Mouse (Mus musculus) heart, adult 11 months (tissue): ENCODE results near the gene Epyc.

Source experiments
- DNase-seq: peaks from one replicate; pipeline ENCODE4 v3.0.0; 2022

Gene Epyc

DNA sequence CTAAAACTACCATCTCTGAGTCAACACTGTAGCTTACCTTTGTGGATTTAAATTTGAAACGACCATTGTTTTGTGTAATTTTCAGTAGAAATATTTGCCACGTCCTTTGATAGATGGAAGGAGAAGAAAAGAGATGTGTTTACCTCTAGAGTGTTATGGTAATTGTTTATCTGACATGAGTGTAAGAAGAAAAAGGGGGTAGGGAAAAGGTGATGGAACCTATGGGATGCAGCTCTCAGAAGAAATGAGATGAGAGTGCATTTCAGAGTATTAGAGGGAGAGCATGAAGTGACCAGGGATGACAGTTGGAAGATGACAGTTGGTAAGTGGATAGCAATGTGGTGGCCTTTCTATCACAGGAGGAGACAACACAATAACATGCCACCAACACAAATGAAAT lies at the start of gene Epyc:
Gene Epyc, plus strand, starts transcription at position 301 of the 400 bp plus-strand sequence.
- no peak for DNase-seq

DNA sequence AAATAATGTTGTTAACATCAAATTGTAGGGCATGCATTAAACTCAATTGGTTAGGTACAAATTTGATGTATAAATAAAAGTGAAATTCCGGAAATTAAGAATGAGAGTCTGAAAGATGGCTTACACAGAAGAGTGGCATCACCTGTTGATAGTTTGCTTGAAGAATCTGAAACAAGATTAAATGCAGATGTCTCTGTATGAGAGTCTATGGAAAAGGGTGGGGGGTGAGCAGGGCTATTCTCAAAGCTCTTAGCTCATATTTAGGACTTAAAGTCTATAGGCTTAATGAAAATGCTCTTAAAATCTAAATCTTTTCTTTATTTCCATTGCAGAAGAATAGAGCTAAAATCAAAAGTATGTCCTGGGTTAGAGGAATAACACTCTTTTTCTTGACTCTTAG lies 48.2 kb upstream of the Epyc start:
- DNase-seq = no peak

DNA sequence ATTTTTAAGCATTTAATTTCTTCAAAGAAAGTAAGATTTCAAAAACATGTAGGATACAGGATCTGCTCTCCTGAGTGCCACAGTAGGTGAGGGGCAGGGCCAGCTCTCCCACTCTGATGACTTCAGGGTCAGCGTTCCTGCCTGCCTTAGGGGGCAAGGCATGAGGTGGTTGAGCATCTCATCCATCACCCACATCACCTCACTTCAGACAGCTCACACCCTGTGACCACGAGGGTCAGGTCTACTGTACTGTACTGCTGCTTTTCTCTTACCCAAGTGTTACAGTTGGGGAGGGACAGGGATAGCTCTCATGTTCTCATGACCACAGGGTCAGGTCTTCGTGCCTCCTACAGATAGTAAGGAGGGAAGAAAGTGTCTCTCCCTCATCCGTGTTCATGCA lies 42.1 kb upstream of the Epyc start:
- no peak for DNase-seq

DNA sequence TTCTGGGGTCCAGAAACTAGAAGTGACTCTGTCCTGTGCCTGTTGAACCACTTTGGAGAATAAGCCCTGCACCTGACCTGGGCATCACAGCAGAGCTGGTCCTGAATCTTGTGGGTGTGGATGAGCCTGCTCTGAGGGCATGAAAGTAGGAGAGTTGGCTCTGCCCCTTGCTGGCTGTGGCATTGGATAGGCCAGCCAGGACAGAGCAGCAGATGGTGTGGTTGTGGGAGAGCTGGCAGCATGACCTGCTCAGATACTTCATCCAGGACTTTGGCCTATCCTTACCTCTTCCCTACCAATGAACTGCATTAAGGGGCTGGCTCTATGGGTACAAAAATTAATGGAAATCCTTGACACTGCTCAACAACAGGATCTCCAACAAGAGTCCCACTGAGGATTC lies 40.6 kb upstream of the Epyc start:
- no peak for DNase-seq

DNA sequence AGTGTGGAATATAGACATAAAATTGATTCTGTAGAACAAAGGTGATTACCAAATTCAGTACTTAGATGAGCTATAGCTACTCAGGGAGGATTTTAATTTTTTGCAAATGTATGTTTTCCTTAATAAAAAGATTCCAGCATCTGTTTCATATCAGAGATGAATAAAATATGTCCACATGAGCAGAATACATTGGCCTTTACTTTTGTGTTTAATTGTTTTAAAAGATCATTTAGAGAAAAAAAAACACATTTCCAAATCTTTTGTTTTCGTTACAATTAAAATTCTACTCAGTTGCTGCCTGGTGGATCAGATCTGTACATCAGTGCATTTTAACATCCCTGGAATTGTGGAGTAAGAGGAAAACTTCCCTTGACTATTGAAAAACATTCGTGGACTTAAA lies 37.3 kb upstream of the Epyc start, which contains the start of gene Kera:
Gene Kera, plus strand, starts transcription at position 301 of the 400 bp plus-strand sequence.
- no peak for DNase-seq

DNA sequence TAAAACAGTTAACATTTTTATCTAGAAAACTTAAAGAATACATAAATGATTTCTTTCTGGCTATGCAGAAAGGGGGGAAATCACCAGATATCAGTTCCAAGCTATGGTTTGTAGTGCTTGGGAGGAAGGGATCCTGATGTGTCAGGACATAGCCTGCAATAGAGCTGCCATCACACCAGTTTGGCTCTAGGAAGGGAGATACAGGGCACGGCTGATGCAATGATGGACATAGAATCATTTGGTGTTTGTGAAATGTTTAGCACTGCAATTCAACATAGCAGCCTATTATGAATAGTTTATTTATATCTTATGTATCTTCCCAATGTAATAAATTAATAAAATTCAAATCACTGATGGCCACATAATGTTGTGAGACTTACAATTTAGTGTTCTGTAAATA lies 21.5 kb upstream of the Epyc start:
- DNase-seq = no peak

DNA sequence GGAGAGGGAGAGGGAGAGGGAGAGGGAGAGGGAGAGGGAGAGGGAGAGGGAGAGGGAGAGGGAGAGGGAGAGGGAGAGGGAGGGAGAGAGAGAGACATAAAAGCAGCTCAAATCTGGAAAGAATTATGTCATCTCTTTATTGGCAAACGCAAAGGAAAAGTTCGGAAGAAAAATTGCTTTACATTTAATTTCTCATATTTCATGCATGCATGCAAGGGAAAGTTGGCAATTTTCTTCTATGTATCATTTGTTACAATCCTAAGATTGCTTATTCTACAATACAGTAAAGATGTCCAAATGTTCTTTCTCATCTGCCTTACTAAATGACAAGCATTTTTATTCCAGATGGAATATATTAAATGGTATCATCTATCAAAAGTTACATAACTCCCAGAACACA lies 19.5 kb upstream of the Epyc start:
- DNase-seq = no peak

DNA sequence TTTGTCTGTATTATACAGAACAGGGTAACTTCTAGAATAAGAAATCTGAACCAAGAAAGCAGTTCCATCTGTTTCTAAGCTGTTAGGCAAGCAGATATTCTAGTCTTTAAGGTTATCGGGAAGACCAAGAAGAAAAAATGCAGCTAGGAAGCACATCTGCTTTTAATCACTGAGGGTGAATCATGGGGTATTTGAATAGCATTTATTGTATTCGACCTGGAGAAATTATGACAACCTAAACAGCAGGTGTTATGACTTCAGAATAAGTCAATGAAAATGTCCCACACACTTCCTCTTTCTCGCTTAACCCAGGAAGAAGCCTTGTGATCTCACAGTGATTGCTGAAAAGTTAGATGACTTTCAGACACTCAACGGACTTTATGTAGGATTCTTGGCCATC lies 18.8 kb upstream of the Epyc start:
- no peak for DNase-seq

DNA sequence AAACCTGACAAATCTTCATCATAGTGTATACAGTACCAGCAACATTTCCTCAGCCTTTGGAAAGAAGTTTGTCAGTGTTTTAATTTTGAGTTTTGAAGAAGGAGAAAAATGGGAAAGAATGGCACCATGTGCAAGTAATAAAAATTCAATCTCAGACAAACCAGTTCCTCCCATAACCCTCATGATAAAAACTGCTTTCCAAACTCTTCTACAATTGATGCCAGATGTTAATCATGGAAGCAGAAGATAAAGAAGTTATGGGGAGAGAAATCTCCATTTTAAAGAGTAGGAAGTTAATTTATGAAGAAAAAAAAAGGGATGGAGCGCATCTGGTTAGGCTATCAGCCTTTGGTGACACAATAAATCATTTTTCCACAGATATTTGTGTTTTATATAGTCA lies 17.3 kb upstream of the Epyc start:
- no peak for DNase-seq

DNA sequence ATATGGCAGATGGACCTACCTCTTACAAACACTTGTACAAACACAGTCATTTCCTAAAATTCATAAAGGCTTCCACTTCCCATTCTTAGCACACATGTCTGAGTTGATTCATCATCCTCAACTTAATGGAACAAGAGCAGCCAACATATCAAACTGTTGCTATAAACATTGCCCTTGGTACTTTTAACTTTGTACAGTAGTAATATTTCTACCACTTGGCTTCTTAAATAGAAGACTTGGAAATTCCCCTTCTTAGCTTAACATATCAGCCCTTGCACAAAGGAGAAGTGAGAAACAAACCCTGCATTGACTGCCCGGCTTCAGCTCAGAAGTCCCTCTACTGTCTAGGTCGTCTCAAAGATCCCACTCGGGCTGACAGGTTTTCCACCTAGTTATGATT lies 12.8 kb upstream of the Epyc start:
- no peak for DNase-seq

DNA sequence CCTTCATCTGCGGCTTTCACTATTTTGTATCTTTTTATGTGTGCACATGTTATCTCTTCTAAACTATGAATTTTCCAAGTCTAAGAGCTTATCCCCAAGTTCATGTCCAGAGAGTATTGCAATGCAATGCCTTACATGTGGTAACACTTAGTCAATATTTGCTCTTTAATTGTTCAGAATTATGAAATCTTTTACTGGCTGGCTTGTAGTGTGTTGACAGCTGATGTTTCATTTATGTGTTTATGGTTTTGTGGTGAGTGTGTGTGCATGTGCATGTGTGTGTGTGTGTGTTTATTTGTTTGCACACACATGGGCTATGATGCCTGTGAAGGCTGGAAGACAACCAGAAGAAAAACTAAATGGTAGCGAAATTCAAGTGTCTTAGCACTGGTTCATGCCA lies 1.9 kb upstream of the Epyc start:
- DNase-seq = no peak

DNA sequence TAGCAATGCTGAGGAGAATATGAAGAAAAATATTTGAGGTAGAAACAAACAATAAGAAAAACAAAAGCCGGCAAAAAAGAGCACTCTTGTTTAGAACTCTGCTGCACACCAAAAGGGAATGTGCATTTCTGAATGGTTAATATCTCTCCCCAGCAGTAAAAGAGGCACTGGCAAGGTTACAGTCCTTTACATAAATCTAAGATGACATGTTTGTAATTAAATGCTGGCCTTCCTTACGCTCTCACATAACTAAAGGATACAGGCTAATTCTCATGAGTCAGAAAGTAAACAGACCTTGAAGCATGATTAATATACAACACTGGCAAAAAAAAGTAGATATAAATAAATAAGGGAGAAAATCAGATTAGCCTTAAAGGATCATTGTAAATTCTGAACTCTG lies 6.5 kb downstream of the Epyc start:
- no peak for DNase-seq

DNA sequence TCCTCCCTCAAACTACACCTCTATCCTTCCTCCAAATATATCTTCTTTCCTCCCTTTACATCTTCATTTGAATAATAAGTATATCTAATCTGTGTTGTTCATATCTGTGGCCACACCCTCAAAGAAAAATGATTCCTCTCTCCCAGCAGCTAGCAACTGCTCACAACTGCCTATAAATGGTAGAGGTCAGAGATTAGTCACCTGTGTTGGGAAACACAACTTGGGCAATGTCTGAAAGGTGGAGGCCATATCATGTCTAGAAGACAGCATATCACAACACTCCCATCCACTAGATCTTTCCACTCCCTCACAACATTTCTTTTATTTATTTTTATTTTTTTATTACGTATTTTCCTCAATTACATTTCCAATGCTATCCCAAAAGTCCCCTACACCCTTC lies 15.6 kb downstream of the Epyc start:
- no peak for DNase-seq

DNA sequence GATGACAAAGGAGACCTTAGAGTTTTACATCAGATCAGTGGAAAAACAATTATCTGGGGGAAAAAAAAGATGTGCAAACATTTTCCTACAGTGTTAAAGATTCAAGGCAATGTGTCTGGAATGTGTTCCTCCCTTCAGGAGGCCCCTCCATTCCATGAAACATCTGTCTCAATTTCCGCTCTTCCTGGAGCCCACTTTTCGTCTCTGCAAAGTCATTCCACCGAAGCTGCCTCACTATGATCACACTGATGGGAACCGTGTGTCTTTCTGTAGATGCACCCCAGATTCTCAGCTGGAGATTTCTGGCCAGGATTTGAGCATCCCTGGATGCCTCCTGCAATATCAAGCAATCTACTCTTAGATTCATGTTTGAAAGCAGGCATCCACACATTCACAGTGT lies 24.8 kb downstream of the Epyc start:
- peak; percentile 88 for DNase-seq

DNA sequence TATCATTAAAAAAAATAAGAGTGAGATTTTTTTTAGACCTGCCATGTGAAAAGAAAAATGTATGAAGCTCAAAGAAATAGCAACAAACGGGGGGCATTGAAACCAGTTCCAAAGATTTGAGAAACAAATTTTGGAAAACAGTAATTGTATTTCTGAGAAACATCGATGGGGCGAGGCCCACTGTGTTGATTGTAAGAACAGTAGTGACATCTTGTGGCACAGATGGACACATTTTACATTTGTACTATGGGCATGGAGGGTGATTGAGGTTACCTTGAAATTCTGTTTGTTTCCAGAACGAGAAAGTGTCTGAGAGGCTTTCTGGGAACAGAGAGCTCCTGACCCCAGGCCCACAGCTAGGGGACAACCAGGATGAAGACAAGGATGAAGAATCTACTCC lies 26.3 kb downstream of the Epyc start:
- no peak for DNase-seq

DNA sequence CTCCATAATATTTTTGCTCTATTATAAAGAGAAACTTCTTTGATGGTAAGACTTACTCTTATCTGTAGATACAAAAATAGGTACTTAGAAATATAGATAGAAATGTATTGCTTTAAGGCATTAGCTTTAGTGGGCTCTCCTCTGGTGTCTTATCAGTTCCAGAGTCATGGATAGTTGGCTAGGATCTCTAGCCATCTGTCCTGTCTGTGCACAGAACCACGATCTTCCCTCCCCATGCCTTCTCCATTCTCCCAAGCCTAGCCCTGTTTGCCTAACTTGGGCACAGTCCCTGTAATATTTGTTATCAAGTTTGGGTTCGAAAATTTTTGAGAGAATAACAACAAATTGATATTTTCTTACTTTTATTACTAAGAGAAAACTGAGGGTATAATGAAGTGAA lies 29.4 kb downstream of the Epyc start:
- no peak for DNase-seq

DNA sequence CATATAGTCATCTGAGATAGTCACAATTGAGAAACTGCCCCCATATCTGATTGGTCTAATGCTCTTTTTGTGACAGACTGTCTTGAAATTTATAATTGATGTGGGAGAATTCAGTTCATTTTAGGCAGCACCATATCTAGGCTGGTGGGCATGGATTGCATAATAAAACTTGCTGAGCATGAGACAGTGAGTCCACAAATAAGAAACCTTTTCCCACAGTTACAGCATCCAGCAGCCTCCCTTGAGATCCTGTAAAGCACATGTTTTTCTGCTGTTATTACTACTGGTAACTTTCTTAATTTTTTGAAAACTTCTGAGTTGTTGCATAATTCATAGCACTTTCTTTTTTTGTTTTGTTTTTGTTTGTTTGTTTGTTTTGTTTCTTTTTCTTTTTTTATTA lies 39.1 kb downstream of the Epyc start:
- DNase-seq = peak; percentile 92

DNA sequence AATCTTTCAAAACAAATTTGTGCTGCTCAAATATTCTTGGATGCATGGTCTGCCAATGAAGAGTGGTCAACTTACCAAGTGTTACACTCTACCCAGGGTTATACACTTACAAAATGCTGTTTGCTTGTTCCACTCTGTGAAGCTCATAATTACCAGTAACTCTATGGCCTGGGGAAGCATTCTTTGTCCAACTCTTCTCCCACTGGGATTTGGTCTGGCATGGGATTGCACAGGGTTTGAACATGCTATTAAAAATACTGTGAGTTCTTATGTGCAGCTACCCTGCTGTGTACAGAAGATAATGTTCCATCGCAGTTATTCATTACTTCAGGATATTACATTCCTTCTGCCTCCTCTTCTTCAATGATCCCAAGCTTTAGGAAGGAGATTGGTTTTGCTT lies 43.3 kb downstream of the Epyc start:
- DNase-seq = peak; percentile 96

DNA sequence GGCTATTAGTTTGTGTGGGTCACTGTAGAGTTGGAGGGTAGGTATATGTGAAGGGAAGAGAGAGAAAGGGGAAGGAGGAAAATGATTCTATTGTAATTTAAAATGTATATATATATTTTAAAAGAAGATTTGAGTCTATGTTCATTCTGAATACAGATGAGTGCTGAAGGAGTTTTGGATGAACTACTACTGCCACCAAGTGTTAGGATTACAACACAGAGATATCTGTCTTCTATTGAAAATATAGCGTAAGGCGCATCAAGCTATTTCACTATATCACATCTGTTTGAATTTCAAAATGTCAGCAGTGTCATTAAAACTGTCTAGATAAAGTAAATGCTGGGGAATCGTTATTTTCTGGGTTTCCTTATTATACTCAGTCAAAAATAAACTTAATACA lies 45.6 kb downstream of the Epyc start:
- DNase-seq = no peak

DNA sequence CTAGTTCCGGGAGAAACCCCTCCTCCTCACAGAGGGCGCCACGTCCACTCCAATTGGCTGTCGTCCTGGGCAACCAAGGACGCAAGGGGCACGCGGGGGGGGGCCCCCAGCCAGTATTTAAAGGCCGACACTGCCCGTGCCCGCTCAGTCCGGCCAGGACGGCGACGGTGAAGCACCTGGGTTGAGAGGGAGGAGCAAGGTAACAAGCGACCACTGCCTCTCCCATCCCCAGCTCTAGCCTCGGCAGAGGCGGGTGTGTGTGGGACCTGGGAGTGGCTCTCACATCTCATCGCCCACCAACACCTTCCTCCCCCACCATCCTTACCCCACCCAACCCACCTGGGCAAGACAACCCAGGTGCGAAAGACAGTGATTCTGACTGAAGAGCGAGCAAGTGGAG lies 49.0 kb downstream of the Epyc start, which contains the start of gene Ccer1:
Gene Ccer1, plus strand, starts transcription at position 147 of the 400 bp plus-strand sequence.
- DNase-seq = peak; percentile 85

DNA sequence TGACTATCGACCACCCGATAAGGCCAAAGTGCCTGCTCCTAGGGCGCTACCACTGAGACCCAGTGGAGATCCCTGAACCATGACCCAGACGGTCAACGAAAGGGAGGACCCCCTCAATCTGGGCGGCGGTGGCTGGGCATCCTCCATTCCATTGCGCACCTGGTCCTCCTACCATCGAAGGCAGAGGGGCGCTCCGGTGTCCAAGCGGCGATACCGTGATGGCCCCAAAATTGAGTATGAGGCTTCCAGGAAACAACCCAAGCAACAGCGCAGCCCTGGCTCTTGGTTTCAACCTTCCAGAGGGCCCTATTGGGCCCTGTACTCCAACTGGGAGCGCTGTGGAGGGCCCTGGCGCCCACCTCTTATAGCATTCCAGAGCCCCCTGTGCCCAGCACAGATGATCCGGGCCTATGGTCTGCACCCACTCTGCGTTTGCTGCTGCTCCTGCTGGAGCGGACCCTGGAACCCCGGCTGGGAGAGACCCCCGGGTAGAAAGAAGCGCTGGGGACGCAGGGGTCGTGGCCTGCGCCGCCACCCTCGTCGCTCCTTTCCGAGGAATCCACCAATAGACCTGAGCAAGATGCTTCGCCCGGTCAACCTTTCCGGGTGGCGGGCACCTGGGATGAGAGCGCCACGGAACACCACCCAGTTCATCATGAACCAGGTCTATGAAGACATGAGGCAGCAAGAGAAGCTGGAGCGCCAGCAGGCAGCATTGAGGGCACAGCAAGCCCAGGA lies 49.7 kb downstream of the Epyc start:
- DNase-seq = peak; percentile 88

DNA sequence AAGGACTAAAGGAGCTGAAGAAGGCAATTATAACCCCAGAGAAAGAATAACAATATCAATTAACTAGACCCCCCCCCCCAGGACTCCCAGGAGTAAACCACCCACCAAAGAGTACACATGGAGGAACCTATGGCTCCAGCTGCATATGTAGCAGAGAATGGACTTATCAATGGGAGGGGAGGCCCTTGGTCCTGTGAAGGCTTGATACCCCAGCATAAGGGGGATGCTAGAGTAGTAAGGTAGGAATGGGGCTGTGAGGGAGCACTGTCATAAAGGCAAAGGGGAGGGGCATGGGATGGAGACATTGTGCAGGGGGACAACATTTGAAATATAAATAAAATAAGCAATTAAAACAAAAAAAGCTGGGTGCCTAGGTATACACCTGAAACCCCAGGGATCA lies 58.5 kb downstream of the Epyc start:
- DNase-seq = no peak

DNA sequence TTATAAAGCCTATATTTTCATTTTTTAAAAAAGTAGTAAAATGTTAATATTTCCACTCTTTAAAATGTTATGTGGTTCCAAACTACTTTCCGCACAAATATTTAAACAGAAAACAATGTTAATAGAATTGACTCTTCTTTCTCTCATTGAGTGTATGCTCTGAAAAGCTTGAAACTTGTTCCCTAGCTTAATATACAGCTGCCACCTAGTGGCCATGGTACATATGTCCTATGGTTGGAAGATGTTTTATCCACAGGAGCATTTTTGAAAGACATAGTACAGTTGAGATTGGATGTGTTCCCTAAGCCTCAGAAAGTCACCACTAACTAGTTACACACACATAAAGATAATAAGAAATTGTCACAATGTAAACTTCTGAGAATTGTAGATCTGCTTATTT lies 60.7 kb downstream of the Epyc start:
- no peak for DNase-seq

DNA sequence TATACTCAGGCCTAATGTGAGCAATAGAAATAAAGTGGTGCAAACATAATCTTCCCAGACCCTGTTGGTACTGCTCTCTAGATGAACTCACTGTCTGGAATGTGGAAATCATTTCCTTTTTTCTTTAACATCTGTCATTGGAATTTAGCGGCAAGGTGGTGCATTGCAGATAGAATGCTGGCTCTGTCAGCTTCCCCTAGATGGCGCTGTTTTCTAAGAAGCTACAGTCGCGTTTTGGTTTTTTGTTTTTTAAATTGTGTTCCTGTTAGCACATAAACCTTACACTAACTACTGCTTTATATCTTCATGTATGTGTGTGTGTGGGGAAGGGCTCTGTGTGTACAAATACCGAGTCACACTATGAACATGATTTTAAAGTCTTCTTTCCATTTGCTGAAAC lies 68.8 kb downstream of the Epyc start:
- DNase-seq = no peak

DNA sequence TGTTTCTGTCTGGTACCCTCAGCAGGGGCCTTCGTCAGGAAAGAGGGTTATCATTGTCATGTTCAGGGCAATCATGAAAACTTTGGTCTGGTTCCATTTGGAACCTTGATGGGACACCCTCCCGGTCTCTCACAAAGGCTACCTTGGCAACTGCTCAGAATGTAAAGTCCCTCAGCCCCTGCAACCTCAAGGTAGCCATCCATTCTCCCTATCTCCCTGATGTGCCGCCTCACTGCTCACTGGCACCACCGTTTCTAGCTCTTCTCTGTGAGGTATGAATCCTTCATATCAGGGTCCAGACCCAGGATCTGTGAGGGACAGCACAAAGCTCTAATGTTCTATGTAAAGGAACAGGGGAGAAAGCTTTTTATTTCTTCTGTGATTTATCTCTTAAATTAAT lies 70.7 kb downstream of the Epyc start:
- no peak for DNase-seq
